Mouse (Mus musculus): ENCODE data around the gene 1700047I17Rik2. TPM values are rescaled to one million over a fixed set of nuclear protein-coding genes. Genes with fewer than 3 reads are reported as not detected.
"Not testable (repeated sequence)": the region's sequence is repeated elsewhere in the genome, so short reads cannot be mapped to it uniquely, and the experiment has no call there.

The 1700047I17Rik2 gene
- polyA plus RNA-seq (2015; fragmentation: Nextera tagmentation; extraction: Ambion mirVana), result not detected in 2 replicates

GRCm38 (mm10) chr12:55199306-55199705 lies at the start of gene 1700047I17Rik2:
TSS of gene 1700047I17Rik2 (plus strand) at chr12:55199592.
- H3K27me3 ChIP-seq; H3K9ac ChIP-seq; H3K4me1 ChIP-seq (replicated peaks); H3K9me3 ChIP-seq; H3K27ac ChIP-seq (replicated peaks); H3K36me3 ChIP-seq; H3K4me3 ChIP-seq; H3K4me2 ChIP-seq: not testable (repeated sequence)
- peak; percentile 98 for ATAC-seq (ENCODE audit: low FRiP score, low read depth)
- no CpG with 5 or more reads among the region's 40 CpGs for WGBS

GRCm38 (mm10) chr12:55154559-55155448 lies 44.6 kb upstream of the 1700047I17Rik2 start, which contains the start of gene Srp54b:
TSS of gene Srp54b (plus strand) at chr12:55155104.
- not testable (repeated sequence) for H3K36me3 ChIP-seq; H3K27me3 ChIP-seq; H3K4me1 ChIP-seq (replicated peaks); H3K27ac ChIP-seq (replicated peaks); H3K9ac ChIP-seq; H3K9me3 ChIP-seq
- H3K4me2 ChIP-seq, result 0 out of 2 replicates have a peak within 1 kb of the TSS, but pooled peaks have one; percentile 21
- H3K4me3 ChIP-seq, result peak within 1 kb of the TSS; percentile 29
- no CpG with 5 or more reads among the region's 57 CpGs for WGBS
- peak; percentile 99 for ATAC-seq (ENCODE audit: low FRiP score, low read depth)

- H3K9ac ChIP-seq; H3K27me3 ChIP-seq; H3K27ac ChIP-seq (replicated peaks); H3K36me3 ChIP-seq; H3K4me1 ChIP-seq (replicated peaks); H3K9me3 ChIP-seq: not testable (repeated sequence)
- H3K4me2 ChIP-seq, result 0 out of 2 replicates have a peak overlapping the region, but pooled peaks have one; percentile 21
- 0% methylated on average over 11 of the region's 24 CpGs for WGBS
- peak; percentile 55 for ATAC-seq (ENCODE audit: low FRiP score, low read depth)
- peak overlapping the region; percentile 29 for H3K4me3 ChIP-seq
Measured at GRCm38 (mm10) chr12:55155449-55155783, 44.0 kb upstream of the 1700047I17Rik2 start.

- H3K36me3 ChIP-seq; ATAC-seq (ENCODE audit: low FRiP score, low read depth); H3K27me3 ChIP-seq; H3K4me3 ChIP-seq; H3K4me1 ChIP-seq (replicated peaks); H3K9ac ChIP-seq; H3K4me2 ChIP-seq; H3K9me3 ChIP-seq; H3K27ac ChIP-seq (replicated peaks): not testable (repeated sequence)
- no CpG with 5 or more reads among the region's 7 CpGs for WGBS
Measured at GRCm38 (mm10) chr12:55167034-55167557, 32.3 kb upstream of the 1700047I17Rik2 start.

GRCm38 (mm10) chr12:55187686-55188085 lies 11.7 kb upstream of the 1700047I17Rik2 start:
- H3K4me1 ChIP-seq (replicated peaks); H3K27ac ChIP-seq (replicated peaks); H3K9me3 ChIP-seq; ATAC-seq (ENCODE audit: low FRiP score, low read depth); H3K4me3 ChIP-seq; H3K27me3 ChIP-seq; H3K9ac ChIP-seq; H3K36me3 ChIP-seq; H3K4me2 ChIP-seq: not testable (repeated sequence)
- no CpG with 5 or more reads among the region's 8 CpGs for WGBS

- ATAC-seq (ENCODE audit: low FRiP score, low read depth); H3K27me3 ChIP-seq: not testable (repeated sequence)
Measured at GRCm38 (mm10) chr12:55189127-55189526, 10.3 kb upstream of the 1700047I17Rik2 start.

GRCm38 (mm10) chr12:55199799-55200198 lies 407 bp downstream of the 1700047I17Rik2 start:
- H3K4me3 ChIP-seq; H3K27ac ChIP-seq (replicated peaks); H3K36me3 ChIP-seq; H3K9ac ChIP-seq; H3K4me2 ChIP-seq; H3K9me3 ChIP-seq; H3K4me1 ChIP-seq (replicated peaks); H3K27me3 ChIP-seq: not testable (repeated sequence)
- peak; percentile 52 for ATAC-seq (ENCODE audit: low FRiP score, low read depth)
- no CpG with 5 or more reads among the region's 18 CpGs for WGBS

More at GRCm38 (mm10) chr12:55189127-55189526, 10.3 kb upstream of the 1700047I17Rik2 start:
- not testable (repeated sequence) for H3K9me3 ChIP-seq; H3K36me3 ChIP-seq; H3K4me3 ChIP-seq; H3K4me2 ChIP-seq; H3K4me1 ChIP-seq (replicated peaks); H3K9ac ChIP-seq; H3K27ac ChIP-seq (replicated peaks)
- no CpG with 5 or more reads among the region's 5 CpGs for WGBS

GRCm38 (mm10) chr12:55212944-55213343 lies 13.6 kb downstream of the 1700047I17Rik2 start:
- not testable (repeated sequence) for H3K9ac ChIP-seq; H3K4me3 ChIP-seq; ATAC-seq (ENCODE audit: low FRiP score, low read depth); H3K27ac ChIP-seq (replicated peaks); H3K4me2 ChIP-seq; H3K9me3 ChIP-seq; H3K36me3 ChIP-seq; H3K4me1 ChIP-seq (replicated peaks); H3K27me3 ChIP-seq
- no CpG with 5 or more reads among the region's 6 CpGs for WGBS

GRCm38 (mm10) chr12:55229626-55230519 lies 30.5 kb downstream of the 1700047I17Rik2 start, which contains the start of gene Srp54c:
TSS of gene Srp54c (plus strand) at chr12:55230168.
- H3K9ac ChIP-seq; H3K4me1 ChIP-seq (replicated peaks); H3K27ac ChIP-seq (replicated peaks); H3K9me3 ChIP-seq; H3K4me2 ChIP-seq; H3K36me3 ChIP-seq; H3K27me3 ChIP-seq: not testable (repeated sequence)
- H3K4me3 ChIP-seq, result peak within 1 kb of the TSS; percentile 39
- peak; percentile 99 for ATAC-seq (ENCODE audit: low FRiP score, low read depth)
- WGBS, result no CpG with 5 or more reads among the region's 57 CpGs

GRCm38 (mm10) chr12:55230520-55230861 lies 31.1 kb downstream of the 1700047I17Rik2 start:
- H3K4me2 ChIP-seq; ATAC-seq (ENCODE audit: low FRiP score, low read depth); H3K27me3 ChIP-seq; H3K36me3 ChIP-seq; H3K4me1 ChIP-seq (replicated peaks); H3K27ac ChIP-seq (replicated peaks); H3K9ac ChIP-seq; H3K9me3 ChIP-seq: not testable (repeated sequence)
- peak overlapping the region; percentile 39 for H3K4me3 ChIP-seq
- WGBS, result 2% methylated on average over 13 of the region's 25 CpGs

GRCm38 (mm10) chr12:55242243-55242642 lies 42.9 kb downstream of the 1700047I17Rik2 start:
- not testable (repeated sequence) for H3K27me3 ChIP-seq; H3K9ac ChIP-seq; H3K4me3 ChIP-seq; ATAC-seq (ENCODE audit: low FRiP score, low read depth); H3K36me3 ChIP-seq; H3K4me2 ChIP-seq; H3K27ac ChIP-seq (replicated peaks); H3K9me3 ChIP-seq; H3K4me1 ChIP-seq (replicated peaks)
- no CpG with 5 or more reads among the region's 8 CpGs for WGBS

GRCm38 (mm10) chr12:55261950-55262349 lies 62.6 kb downstream of the 1700047I17Rik2 start:
- not testable (repeated sequence) for H3K4me2 ChIP-seq; ATAC-seq (ENCODE audit: low FRiP score, low read depth)
- no CpG with 5 or more reads among the region's 8 CpGs for WGBS

More at GRCm38 (mm10) chr12:55261950-55262349, 62.6 kb downstream of the 1700047I17Rik2 start:
- not testable (repeated sequence) for H3K27ac ChIP-seq (replicated peaks); H3K9me3 ChIP-seq; H3K4me3 ChIP-seq; H3K9ac ChIP-seq; H3K27me3 ChIP-seq; H3K4me1 ChIP-seq (replicated peaks)
- peaks cover 15% of the 10 kb centered on the region for H3K36me3 ChIP-seq
